Mouse (Mus musculus) right cerebral cortex, adult 2 months (tissue): ENCODE data around the gene Atp6v1e1.
"Not testable (repeated sequence)": the region's sequence is repeated elsewhere in the genome, so short reads cannot be mapped to it uniquely, and the experiment has no call there.

ENCODE experiments used
- DNase-seq, 2 experiments: peaks; one replicate each; pipeline ENCODE4 v3.0.0; 2021 to 2022; ENCODE audit warnings: low spot score in 2 of 2

The Atp6v1e1 gene

DNA sequence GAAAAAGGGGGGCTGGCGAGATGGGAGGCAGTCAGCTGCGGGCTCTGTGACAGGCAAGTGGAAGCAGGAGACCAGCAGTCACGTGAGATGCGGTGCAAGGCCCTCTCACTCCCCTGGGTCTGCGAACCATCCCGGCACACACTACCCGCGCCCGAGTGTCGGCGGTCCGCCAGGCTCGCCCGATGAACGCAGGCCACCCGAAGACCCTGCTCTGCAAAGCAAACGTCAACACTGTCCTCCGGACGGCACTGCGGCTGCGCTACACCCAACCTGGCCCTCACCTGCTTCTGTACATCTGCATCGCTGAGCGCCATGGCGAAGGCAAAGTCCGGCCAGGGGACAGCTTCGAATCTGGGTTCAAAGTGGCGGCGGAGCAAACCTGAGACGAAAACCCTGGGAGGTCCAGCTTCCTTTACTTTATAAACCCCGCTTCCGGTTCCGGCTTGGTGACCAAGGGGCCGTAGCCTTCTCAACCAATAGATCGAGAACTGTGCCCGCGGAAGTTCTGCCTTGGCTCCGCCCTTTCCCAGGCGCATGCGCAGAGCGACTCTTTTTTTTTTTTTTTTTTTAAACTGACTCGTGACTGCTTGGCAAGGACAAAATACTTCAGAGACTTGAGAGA is at the start of gene Atp6v1e1:
TSS of gene Atp6v1e1 (minus strand) at position 487 of the 622 bp plus-strand sequence.
- DNase-seq: peak; percentile 90 to 93

DNA sequence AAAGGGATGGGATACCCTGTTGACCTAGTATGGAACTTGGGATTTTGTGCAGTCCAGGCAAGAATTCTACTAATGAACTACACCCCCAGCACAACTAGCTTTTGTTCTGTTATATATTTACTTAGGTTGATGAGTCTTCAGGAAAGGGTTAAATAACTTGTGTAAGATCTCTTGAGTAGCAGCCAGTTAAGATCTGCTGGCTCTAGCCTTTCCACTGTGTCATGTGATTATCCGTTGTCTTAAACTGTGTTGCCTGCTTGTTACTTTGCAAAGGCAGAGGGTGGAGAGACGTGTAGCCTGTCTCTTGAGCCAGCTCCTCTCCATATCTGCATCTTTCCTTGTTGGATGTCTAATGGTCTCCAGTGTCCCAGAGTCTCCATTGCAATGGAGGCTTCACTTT is 48.7 kb upstream of the Atp6v1e1 start:
- no peak for DNase-seq

DNA sequence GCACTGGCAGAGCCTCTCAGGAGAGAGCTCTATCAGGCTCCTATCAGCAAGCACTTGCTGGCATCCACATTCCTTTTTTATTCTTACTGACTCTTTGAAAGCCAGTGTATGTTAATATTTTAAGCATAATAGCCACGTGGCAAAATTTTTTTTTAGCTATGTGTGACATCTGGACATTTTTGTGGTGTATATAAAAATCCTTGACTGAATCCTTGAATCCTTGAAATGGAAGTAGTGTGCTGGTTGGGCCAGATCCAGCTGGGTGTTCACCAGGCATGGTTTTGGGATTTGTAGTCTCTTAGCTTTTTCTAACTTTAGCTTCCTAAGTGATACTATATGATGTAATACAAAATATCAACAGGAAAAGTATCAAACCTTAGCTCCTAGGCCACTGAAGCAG is 46.2 kb upstream of the Atp6v1e1 start:
- DNase-seq: peak in 1 of 2 experiments; percentile 39

DNA sequence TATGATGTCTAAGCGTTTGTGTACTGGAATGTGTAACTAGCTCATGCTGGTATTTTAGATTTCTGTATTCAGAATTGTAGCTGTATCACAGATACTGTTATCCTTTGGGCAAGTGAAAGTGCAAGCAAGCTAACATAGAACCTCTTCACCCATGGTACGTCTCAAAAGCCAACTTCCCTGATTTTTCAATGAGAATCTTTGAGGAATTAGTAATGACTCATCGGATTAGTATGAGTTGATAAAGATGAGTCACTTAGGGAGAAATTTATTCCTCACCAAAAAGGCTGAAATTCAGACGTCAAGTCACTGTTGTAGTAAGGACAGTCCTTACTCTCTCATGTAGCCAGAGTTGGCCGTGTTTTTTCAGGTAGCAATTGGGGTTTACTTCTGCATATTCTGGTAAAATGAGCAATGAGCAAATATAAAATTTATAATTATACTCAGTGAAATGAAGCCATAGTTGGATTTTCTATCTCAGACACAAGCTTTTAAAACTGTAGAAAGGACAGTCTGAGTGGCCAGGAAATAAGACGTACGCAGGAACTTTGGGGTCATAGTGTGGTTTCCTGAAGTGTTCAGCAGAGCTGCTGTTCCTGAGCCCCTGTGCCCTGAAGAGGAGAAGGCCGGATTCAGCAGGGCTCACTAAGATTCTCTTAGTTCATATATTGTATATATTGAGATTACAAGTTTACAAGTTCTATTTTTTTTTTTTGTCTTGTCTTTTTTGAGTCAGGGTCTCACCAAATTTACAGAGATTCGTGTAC is 43.6 kb upstream of the Atp6v1e1 start:
- no peak for DNase-seq

DNA sequence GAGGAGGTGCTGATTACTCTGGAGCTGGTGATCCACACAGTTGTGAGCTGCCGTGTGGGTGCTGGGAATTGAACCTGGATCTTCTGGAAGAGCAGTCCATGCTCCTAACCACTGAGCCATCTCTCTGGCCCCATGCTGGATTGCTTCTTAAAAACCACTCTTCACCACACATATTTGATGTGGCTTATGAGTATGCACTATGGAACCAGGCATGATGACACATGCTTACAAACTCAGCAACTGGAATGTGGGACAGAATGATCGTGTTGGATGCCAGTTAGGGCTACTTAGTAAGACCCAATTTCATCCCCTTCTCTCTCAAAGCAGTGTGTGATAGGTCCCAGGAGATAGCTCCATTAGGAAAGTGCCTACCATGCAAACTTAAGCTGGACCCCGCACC is 37.5 kb upstream of the Atp6v1e1 start:
- no peak for DNase-seq

DNA sequence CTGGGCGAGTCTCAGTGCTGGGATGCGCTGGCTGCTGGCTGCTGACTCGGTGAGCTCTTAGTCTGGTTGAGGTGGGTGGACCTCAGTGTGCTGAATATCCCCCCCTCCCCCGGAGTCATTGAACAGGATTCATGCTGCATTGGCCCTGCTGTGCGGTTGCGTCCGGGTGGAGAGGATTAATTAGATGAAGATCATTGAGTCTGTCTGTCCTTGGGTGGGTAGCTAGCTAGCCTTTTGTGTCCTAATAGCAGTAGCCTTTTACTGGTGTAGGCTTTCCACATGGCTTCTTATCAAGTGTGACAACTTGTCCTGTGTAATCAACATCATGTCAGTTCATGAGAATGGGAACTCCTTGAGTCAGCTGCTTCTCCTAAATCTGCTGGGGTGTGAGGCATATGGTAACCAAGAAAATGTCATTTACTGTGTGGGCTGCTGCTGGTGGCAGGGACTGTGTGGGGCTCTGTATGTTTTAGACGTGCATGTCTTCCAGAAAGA is 35.7 kb upstream of the Atp6v1e1 start:
- peak; percentile 57 to 59 for DNase-seq

DNA sequence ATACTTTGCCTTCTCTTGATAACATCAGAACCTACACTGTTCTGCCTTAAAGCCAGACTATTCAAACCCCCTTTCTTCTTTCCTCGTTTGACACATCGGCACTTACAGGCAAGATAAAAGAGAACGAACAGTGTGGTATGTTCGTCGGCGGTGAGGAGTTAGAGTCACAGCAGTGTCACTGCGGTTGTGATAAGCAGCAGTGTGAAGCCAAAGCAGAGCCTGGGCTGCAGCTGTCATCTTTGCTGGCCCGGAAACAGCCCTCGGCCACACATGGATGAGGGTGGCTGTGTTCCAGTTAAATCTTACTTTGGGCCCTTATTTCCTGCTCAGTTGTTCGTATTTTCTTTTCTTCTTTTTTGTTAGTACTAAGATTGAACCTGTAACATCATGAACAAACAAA is 31.8 kb upstream of the Atp6v1e1 start:
- no peak for DNase-seq

DNA sequence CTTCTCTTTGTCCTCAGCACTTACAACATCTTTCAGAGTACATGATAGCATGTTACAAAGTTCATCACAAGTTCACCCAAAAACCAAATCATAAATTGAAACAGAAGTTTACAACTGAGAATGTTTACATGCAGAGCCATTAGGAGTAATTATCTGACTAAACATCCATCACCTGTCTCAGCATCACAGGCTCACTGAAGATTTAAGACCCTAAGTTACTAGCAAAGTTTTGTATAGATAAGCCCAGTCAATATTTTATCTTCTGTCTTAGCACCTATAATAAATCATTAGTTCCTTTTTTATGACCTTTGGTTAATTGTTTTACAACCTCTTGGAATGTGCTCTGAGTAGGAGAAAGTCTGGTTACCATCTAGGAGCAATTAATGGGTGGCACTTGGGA is 28.1 kb upstream of the Atp6v1e1 start:
- DNase-seq: not testable (repeated sequence)

DNA sequence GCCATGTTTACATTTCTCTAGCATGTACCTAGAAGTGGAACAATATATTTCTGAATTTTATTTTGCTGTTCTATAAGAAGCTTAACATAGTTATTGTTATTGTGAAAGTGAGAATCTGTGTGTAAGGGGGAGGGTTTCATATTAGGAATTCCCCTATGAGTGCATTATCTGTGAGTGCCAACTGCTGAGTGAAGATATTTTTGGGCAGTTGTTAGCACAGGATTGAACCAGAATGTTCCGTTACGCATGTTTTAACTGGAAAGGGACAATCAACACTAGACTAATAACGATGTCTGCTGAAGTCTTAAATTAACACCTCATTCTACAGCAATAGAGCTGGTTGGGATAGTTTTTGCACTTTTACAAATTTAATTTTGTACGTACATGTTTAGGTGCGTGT is 19.2 kb upstream of the Atp6v1e1 start:
- DNase-seq: no peak

DNA sequence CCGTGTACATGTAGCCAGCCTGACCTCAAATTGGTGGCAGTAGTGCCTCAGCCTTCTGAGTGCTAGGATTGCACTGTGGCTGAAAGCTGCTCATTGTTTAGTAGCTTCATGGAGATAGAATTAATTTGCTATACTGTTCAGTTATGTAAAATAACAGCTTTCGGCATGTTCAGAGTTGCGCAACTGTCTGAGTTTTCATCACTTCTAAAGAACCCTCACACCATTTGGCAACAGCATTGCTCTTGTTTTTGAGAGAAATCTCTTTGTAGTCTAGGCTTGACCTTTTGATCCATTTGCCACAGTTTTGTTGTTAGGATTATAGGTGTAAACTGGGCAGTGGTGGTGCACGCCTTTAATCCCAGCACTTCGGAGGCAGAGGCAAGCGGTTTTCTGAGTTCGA is 17.7 kb upstream of the Atp6v1e1 start:
- DNase-seq: no peak

DNA sequence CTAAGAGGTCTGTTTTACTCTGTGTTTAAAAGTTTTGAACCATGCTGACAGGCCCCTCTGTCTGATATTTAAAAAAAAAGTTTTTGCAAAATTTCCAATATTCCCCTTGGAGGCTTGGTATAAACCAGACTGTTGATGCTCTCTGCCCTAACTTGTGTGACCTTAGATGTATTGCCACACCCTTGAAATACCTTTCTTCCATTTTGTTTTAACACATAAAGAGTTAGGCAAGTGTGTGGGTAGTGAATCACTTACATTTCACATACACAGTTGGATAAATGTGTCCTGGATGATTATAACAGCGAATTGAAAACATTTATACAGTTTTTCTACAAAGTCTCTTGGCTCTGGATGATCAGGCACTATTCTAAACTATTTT is 14.5 kb upstream of the Atp6v1e1 start:
- DNase-seq: no peak

DNA sequence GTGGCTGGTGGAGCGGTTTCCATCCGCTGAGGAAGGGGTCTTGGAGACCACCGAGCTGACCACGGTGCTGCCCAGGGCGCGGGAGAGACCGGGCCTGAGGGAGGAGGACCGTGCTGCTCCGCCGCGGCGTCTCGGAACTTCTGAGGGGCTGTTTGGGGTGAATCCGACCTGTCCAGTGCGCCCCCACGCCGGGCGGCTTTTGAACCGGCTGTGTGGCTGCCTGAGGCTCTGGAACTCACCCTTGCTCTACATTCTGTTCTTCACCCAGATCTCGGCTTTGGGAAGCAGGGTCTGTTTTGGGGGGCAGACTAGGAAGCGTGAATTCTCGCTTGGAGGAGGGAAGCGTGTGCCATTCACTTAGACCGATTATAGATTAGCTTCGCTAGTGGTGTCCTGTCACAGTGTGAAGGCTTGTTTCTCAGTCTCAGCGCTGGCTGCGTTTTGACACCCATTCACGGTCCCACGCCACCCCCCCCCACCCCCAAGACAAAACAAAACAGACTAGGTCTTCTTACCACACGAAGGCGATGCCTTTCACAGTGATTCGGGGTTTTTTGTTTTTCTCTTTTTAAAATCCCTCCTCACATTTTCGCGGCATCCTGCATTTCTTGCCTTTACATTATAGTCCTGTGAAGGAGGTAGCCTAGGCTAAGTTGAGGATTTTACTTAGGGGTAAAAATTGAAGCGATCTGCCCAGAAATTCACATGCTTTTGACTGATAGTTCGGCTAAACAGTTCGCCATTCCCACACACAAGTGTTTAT is 14.0 kb upstream of the Atp6v1e1 start:
- peak; percentile 37 to 42 for DNase-seq

DNA sequence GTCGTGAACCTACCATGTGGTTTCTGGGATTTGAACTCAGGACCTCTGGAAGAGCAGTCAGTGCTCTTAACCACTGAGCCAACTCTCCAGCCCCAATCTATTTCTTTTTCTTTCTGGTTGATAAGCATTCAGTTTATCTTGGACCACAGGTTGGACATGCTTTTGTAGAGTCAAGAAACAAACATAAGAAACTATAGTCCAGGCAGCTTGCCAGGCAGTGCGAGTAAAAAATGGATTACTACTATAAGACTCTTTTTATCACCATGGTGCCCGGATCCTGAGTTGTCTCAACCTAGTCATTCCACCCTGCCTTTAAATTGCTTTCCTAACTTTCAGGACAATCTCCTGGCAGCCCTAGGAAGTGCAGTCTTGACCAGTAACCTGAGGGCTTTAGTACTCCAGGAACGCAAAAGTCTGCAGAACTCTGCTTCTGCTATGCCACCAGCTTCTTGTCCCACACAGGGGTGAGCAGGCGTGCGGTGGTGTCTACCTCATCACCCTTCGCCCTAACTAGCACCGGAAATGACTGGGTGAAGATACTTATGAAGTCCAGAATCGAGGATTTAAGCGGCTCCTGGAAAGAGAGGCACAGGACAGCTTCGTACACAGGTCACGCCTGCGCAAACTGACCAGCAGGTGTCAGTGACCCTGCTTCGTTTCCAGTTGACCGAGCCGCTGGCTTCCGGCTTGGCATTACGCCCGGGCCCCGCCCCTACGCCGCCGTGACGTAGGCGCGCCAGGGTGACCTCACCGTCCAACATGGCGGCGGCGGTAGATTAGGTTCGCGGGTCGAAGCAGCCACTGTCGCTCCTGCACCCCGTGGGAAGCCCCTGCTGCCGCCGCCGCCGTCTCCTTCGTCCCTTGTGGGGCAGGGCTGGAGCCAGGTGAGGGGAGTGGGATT is 13.1 kb upstream of the Atp6v1e1 start, which contains the start of gene Bcl2l13:
TSS of gene Bcl2l13 (plus strand) at position 739 of the 901 bp plus-strand sequence.
- peak; percentile 92 to 94 for DNase-seq

DNA sequence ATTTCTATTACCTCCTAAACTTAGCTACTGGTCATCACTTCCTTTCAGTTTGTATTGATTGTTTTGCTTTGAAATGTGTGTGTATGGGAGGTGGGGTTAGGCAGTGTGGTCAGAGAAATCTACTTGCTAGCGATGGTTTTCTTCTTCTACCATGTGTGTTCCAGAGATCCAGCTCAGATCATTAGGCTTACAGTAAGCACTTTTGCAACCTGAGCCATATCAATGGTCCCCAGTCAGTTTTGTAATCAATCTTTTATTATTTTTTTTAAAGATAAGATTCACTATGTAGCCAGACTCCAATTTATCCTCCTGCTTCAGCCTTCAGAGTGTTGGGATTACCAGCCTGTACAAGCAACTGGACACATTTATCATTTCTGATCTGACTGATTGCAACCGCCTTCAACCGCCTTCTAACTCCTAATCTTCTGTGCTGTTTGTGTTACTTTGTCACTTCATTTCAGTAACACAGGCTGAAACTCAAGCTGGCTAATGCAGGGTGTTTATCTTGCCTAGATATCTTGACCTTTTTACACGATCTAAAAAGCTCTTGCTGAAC is 12.3 kb upstream of the Atp6v1e1 start:
- no peak for DNase-seq

DNA sequence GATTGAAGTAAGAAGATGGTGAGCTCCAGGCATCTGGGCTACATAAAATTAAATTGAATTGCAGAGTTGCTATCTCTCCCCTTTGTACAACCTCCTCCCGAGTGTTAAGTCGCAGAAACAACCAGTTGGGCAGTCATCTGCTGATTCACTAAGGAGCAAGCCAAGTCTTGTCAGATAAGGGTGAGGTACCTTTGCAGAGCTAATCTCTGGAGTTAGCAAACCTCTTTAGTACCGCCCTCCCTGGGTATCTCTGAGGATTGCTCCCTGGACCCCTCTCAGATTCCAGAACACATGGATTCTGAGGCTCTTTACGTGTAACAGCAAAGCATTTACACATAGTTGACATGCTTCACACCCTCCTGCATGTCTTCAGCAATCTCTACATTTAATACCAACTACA is 9.5 kb upstream of the Atp6v1e1 start:
- DNase-seq: no peak

DNA sequence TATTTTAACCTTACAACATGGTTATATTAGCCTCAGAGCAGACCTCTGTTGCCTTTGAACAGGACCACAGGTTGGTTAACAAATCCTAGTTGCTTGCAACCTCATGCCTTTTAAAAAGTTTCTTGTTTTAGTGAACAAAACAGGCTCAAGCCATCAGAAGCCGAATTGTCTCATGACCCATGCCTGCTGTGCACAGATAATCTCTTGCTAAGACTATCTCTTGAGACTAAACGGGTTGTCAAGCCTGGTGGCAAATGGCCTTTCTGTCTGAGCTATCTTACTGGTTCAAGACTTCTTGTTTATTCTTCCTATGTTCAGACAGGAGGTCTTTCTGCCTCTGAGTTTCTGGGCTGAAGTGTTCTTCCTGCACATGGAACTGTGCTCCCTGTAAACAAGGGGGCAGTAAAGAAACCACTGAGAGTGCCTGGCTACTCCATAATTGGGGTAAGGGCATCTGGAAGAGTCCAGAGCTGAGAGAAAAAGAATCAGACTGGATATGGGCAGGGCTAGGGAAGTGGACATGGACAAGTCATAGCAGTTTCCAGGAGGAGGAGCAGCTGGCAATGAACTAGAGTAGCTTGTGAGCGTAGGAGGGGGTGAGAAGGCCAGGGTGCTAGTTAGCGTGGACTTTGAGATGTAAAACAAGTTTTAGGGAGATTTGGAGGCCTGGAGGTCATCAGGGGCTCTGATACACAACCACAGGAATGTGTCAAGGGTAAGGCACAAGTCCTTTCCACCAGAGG is 8.4 kb upstream of the Atp6v1e1 start:
- DNase-seq: no peak

DNA sequence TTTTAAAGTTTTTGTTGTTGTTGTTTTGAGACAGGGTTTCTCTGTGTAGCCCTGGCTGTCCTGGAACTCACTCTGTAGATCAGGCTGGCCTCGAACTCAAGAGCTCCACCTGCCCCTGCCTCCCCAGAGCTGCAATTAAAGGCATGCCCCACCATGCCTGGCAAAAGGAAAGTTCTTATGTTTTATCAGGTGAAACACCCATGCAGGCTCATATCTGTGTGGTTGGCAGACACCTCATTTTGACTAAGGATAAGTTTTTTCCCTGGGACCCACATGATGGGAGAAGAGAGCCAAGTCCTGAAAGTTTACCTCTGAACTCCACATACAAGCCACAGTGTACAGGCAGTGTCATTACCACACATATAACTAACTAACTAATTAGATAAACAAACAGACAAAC is 7.5 kb upstream of the Atp6v1e1 start:
- no peak for DNase-seq

DNA sequence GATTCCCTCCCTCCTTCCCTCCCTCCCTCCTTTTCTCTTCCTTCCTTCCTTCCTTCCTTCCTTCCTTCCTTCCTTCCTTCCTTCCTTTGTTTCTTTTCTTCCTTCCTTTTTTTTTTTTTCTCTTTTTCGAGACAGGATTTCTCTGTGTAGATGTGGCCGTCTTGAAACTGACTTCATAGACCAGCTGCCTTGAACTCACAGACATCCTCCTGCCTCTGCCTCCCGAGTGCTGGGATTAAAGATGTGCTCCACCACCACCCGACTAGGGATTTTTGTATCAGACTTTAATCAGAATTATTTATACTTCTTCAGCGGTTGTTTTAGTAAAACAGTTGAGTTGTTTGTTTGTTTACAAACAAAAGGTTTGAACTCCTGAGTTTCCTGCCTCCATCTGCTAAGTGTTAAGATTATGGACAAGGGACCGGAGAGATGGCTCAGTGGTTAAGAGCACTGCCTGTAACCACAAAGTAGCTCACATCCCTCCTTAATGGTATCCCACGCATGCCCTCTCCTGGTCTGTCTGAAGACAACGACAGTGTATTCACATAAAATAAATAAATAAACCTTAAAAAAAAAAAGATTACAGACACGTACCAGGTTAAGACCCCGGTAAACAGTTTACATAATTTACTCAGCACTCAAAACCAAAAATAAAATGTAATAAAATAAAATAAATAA is 483 bp upstream of the Atp6v1e1 start:
- peak in 1 of 2 experiments; percentile 14 for DNase-seq

DNA sequence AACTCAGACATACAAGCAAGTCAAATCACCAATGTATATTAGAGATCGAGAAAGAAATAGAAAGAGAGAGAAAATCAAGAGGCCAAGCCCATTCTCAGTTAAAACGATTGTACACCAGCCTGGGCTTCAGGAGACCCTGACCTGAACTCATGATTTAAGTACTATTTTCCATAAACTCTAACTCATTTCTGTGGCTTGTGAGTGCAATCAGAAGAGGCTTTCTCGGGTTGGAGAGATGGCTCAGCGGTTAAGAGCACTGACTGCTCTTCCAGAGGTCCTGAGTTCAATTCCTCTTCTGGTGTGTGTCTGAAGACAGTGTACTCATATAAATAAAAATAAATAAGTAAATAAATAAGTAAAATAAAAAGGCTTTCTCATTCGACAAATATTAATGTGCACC is 878 bp downstream of the Atp6v1e1 start:
- no peak for DNase-seq

DNA sequence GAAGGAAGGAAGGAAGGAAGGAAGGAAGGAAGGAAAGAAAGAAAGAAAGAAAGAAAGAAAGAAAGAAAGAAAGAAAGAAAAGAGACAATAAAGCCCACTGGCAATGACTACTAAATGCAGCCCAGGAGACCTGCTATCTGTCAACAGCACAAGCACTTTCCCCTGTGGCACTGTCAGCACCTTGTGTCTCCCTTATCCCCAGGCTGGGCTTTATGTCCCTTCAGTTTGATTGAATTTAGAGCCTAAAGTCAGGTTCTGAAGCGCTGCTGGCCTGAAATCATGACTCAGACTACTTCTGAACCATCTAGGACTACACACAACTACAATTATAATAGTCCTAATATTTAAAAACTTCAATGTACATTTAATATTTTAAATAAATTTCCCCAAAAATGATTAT is 1.7 kb downstream of the Atp6v1e1 start:
- DNase-seq: no peak
